Mouse (Mus musculus): ENCODE data around the gene Mdm2. TPM values are rescaled to one million over a fixed set of nuclear protein-coding genes. Genes with fewer than 3 reads are reported as not detected.
"Not testable (repeated sequence)": the region's sequence is repeated elsewhere in the genome, so short reads cannot be mapped to it uniquely, and the experiment has no call there.

The Mdm2 gene
- total RNA-seq, 2 experiments from 2014 or later, result 59.1 to 62.8 TPM

DNA sequence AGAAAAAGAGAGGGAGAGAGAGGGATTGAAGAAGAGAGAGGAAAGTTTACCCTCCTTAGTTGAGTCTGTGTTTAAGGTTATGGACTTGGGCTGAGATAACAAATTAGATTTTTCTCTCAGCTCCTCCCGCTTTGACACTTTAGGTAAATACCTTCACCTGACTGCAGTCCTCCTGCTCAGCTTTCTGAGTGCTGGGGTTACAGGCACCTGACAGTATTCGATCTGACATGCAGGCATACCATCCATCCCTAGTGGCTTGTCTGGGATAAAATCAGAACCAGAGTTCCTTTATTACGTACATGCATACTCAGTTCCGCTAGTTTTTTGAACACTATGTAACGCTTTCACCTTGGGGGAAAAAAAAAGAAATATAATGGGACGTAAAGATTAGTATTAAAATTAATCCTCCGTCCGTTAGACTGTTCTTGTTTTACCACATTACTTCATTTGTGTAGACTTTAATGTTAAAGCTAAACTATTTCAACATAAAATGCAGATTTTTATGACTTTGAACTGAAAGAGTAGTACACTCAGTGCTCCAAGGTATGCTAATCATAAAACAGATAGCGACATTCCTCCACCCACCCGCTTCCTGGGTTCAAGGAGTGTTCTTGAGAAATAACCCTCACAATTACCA, 38.6 kb upstream of the Mdm2 start:
- no peak for DNase-seq (ENCODE audit: low spot score in 2 of 2)

DNA sequence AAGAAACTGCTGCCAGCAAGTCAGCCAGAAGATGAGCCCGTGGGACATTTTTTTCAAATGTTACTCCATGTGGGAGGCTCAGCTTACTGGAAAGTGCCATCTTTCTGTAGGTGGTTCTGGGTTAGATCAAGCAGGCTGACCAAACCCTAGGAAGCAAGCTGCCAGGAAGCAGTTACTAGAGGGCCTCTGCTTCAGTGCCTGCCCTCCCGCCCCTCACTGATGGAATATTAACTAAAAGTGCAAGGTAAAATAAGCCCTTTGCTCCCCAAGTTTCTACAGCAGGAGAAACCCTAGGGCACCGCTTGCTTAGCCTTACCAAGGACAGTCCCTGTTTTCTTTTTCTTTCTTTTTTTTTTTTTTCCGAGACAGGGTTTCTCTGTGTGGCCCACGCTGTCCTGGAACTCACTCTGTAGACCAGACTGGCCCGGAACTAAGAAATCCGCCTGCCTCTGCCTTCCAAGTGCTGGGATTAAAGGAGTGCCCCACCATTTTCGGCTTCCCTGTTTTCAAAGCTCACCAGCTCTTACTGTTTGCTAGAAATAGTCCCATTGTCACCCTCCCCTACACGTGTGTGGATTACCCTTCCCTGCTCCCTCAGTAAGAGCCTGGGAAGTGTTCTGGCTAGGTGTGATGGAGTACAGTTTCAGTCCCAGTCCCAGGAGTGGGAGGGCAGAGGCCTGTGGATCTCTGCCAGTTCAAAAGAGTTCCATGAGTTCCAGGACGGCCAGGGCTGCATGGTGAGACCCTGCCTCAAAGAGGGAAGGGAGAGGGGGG, 37.9 kb upstream of the Mdm2 start:
- no peak for DNase-seq (ENCODE audit: low spot score in 2 of 2)

DNA sequence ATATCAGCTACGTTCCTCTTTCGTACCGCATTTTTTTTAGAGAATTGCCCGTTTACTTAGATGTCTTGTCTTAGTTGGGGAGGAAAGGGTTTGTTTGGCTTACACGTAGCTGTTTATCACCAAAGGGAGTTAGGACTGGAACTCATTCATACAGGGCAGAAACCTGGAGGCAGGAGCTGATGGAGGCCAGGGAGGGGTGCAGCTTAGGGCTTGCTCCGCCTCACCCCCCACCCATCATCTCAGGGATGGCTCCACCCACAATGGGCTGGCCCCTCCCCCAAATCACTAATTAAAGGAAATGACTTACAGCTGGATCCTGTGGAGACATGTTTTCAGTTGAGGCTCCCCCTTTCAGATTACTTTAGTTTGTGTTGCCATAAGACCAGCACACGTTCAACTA, 37.2 kb upstream of the Mdm2 start:
- no peak for DNase-seq (ENCODE audit: low spot score in 2 of 2)

GRCm38 (mm10) chr10:117746297-117746883, 35.8 kb upstream of the Mdm2 start, which contains the start of gene Slc35e3:
Gene Slc35e3, minus strand, starts transcription at chr10:117746365.
- peak; percentile 90 to 95 for DNase-seq (ENCODE audit: low spot score in 2 of 2)

DNA sequence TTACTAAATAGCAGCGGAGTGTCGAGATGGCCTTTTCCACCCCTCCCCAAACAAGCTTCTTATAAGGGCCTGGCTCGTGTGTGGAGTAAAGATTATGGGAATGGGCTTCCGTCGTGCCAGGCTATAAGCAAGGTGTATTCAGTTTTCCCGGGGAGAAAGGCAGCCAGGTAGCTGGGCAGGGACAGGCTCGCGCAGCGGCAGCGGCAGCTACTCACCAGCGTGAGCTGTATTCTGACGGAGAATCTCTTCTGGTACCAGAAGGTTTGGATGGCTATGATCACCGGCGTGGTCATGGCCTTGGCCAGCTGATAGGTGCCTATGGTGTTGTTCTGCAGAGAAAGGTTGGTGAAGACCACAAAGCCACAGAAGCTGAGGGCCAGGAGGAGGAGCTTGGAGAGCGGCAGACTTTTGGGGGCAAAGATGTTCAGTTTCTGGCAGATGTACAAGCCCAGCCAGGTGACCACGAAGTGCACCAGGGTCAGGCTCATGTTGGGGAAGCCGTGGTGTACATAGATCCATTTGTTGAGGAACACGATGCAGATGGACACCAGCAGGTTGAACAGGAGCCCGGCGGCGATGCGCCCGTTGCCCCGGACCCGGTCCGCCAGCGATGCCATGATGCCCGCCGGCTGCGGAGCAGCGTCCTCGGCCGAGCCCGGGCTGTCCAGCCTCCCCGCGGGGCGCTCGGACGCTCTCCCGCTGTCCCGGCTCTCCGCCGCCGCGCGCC, 35.2 kb upstream of the Mdm2 start:
- DNase-seq (ENCODE audit: low spot score in 2 of 2), result not testable (repeated sequence)

DNA sequence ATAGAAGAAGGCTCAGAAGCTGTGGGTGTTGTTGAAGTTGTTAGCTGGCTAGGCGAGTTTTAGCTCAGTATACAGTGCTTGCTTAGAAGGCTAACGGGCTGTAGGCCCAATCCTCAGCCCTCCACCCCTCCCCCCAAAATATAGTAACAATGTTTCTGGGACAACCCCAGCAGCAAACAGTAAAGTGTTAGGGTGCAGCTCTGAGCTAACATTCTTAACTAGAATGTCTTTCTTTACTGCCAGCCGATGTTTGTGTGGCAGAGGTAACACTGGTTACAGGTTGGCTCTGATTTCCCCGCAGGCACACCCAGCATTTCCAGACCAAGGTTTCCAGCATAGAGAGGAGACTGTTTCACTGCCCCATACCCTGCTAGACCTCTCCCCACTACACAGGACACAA, 33.4 kb upstream of the Mdm2 start:
- no peak for DNase-seq (ENCODE audit: low spot score in 2 of 2)

GRCm38 (mm10) chr10:117743182-117743581, 32.6 kb upstream of the Mdm2 start:
- no peak for DNase-seq (ENCODE audit: low spot score in 2 of 2)

- no peak for DNase-seq (ENCODE audit: low spot score in 2 of 2)
Measured at GRCm38 (mm10) chr10:117742618-117743017, 32.1 kb upstream of the Mdm2 start.

DNA sequence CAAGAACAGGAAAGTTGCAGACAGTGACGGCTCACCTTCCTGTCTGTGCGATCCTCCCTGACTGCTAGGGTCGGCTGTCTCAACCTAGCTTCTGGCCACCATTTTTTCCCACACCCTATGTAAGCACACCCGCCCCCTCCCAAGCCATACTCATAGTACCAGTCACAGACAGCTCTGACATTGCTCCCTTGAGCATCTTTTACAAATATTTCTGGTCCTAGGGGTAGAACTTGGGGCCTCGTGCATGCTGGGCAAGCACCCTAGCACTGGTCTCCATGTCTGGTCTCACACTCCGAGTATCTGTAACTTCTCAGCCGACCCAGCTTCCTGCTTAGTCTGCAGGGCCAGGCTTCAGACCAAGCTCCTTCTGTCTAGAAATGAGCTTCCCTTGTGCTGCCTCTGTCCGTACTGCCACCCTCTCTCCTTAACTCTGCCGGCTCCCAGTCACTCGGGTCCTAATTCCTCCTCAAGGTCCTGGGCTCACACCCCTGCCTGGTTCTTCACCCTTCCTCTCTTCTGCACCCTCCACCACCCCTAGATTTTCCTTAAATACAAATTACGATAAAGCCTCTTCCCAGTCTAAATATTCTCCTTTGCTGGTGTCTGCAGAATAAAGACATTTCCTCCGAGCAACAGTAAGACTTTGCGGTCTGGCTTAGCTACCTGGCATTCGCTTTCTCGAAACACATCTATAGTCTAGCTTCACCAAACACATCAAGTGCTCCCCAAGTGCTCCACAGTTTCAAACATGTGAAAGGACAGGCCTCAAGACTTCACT, 31.3 kb upstream of the Mdm2 start:
- no peak for DNase-seq (ENCODE audit: low spot score in 2 of 2)

DNA sequence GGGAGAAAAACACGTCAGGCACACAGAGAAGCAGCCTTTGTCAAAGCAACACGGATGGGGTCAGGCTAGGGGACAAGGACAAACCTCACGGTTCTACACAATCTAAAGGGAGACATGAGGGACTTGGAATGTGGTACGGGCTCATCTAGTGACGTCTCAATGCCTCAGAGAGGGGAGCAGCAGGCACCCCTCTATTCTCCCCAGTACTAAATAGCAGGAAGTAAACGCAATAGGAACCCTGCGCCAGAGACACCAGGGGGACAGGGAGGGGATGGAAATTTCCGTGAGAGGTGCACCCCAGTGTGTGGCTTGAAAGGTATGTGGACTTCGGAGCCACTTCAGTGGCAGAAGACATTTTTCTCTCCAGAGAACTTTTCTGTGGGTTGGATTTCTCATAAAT, 30.4 kb upstream of the Mdm2 start:
- no peak for DNase-seq (ENCODE audit: low spot score in 2 of 2)

- no peak for DNase-seq (ENCODE audit: low spot score in 2 of 2)
Measured at GRCm38 (mm10) chr10:117740171-117740570, 29.6 kb upstream of the Mdm2 start.

DNA sequence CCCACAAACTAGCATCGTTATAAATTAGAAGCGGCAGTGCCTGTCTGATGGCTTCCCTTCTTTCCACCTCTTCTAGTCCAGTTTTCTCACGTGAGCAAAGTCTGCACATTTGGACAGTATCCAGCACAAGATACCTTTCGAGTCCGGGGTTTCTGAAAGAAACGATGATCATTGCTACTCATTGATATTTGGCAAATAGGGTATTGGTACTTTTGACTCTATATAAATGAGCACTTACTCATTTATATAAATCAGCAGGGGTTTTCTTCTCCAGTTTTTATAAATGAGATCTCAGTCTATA, 29.0 kb upstream of the Mdm2 start:
- no peak for DNase-seq (ENCODE audit: low spot score in 2 of 2)

DNA sequence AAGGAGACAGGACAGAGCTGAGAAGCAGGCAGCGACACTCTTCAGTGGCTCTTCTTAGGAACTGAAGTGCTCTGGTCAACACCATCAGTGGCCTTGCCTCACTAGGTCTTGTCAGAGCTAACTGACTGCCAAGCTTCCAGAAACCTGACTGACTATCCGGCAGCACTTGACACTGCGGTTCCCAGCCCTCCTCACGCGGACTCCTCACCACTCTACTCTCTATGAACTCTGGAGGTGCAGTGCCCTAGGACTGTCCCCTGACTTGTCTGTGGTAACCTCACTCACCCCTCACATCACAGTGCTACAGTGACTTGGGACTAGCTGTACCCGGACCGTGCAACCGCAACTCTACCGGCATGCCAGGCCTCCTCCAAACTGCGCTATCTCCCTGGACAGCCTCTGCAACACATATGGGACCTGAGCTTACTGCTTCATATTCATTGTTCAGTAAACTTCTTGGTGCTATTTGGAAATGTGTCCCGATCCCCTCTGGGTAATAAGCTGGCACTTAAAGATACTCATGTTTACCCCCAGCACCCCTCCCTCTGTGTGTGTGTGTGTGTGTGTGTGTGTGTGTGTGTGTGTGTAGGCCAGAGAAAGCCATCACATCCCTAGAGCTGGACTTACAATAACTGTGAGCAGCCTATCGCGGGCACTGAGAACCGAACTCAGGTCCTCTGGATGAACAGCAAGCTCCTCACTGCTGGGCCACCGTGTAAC, 28.5 kb upstream of the Mdm2 start:
- DNase-seq (ENCODE audit: low spot score in 2 of 2), result no peak

GRCm38 (mm10) chr10:117738140-117738921, 27.8 kb upstream of the Mdm2 start:
- DNase-seq (ENCODE audit: low spot score in 2 of 2), result no peak

- DNase-seq (ENCODE audit: low spot score in 2 of 2), result not testable (repeated sequence)
Measured at GRCm38 (mm10) chr10:117737498-117737897, 26.9 kb upstream of the Mdm2 start.

DNA sequence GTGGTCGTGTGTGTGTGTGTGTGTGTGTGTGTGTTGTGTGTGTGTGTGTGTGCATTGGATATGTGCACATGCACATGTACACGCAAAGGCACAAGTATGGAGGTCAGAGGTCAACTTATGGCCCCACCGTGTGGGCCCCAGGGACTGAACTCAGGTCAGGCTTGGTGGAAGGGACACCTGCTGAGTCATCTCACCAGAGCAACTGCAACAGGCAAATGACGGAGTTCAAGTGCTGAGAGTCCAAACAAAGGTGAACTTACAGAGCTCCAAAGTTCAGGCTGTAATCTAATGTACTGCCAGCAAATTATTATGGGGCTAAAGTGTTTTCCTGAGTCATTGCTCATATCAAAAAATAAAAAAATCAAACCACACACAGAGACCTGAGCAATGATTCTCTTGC, 26.5 kb upstream of the Mdm2 start:
- DNase-seq (ENCODE audit: low spot score in 2 of 2), result no peak

GRCm38 (mm10) chr10:117736573-117736972, 26.0 kb upstream of the Mdm2 start:
- DNase-seq (ENCODE audit: low spot score in 2 of 2), result no peak

DNA sequence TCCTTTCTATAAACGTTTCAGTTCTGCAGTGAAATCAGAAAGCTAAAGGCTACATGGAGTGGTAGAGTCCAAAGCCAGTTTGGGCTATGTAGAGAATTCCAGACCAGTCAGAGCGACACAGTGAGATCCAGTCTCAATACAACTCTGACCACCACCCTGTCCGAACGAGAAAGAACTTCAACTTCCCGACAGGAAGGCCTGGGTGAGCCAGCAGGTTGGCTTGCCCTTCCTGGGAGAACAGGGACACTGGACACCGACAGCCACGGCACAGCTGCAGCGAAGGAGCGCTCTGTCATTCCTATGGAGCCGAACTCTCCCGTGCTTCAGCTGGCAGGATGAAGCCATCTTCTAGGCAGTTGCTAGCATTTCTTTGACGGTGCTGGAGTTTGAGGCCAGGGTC, 24.8 kb upstream of the Mdm2 start:
- DNase-seq (ENCODE audit: low spot score in 2 of 2), result not testable (repeated sequence)

DNA sequence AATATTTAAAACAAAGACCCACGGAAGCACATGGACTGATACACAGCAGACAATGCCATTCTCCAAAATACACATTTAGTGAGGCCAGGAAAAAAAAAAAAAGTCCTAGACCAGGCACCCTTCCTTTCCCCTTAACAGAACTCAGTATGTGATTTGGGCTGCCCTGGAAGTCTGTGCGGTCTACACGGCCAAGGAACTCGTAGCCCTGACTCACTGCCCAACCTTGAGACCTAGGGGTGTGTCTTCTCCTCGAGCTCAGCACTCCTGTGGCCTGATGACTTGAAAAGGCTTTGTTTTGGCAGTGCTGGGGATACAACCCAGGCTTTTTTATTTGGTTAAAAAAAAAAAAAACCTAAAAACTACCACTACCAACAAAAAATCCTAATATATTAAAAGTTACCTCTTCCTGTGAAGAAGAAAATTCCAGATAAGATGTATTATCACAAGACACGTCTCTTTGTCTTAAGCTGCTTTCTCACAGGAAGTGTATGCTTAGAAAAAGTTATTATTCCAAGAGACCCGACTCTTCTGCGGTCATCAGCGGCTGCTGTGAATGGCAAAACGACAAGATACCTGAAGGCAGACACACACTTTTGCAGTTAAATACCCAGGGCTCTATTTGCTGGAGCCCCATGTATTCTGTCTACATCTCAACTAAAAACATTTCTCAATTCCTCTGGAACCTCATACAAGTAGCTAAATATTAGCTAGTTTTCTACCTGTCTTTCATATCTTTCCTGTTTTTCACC, 23.7 kb upstream of the Mdm2 start:
- not testable (repeated sequence) for DNase-seq (ENCODE audit: low spot score in 2 of 2)

Measured in layer of hippocampus, postnatal 14 days (tissue).